Mouse (Mus musculus): ENCODE results near the gene Pld3.

Gene Pld3

GRCm38 (mm10) chr7:27483860-27484259 lies 69.2 kb downstream of the Pld3 start:
- DNase-seq: no peak

Measured in lung, postnatal 14 days (tissue).